Mouse (Mus musculus) testis, adult 2 months (tissue): ENCODE measurements at regions not wholly inside any gene's neighbourhood (a gene's known extent, or its start where the extent isn't known, plus 50 kb on each side); places are given as distances from the start of the nearest gene placed in this dataset.

ENCODE experiments used
- H3K27ac ChIP-seq: fragments of 200-500 bp; 2 replicates; pipeline ENCODE4 v1.5.1; 2012; ENCODE audit warnings: low read depth, low read length; ENCODE audit not compliant: control insufficient read depth, insufficient read depth
- H3K27me3 ChIP-seq: fragments of 200-500 bp; 2 replicates; pipeline ENCODE4 v1.6.1; 2012; ENCODE audit warnings: mild to moderate bottlenecking, low read length, moderate library complexity; ENCODE audit not compliant: control insufficient read depth, insufficient read depth
- H3K36me3 ChIP-seq: fragments of 200-500 bp; 2 replicates; pipeline ENCODE4 v1.6.1; 2012; ENCODE audit warnings: mild to moderate bottlenecking, low read length; ENCODE audit not compliant: control insufficient read depth, insufficient read depth
- H3K4me1 ChIP-seq: fragments of 200-500 bp; 2 replicates; pipeline ENCODE4 v1.6.1; 2012; ENCODE audit warnings: low read length; ENCODE audit not compliant: control insufficient read depth, insufficient read depth
- H3K4me3 ChIP-seq: fragments of 200-500 bp; 2 replicates; pipeline ENCODE4 v1.5.1; 2012; ENCODE audit warnings: low read depth, mild to moderate bottlenecking, low read length, moderate library complexity, mixed read lengths; ENCODE audit not compliant: control insufficient read depth
- CTCF ChIP-seq: fragments of 200-500 bp; IDR thresholded peaks from 2 replicates; pipeline ENCODE4 v1.5.1; 2012; ENCODE audit warnings: low read depth, mild to moderate bottlenecking, inconsistent platforms, low read length, moderate library complexity; ENCODE audit not compliant: control insufficient read depth, insufficient read depth, insufficient replicate concordance
- POLR2A ChIP-seq: fragments of 200-500 bp; IDR thresholded peaks from 2 replicates; pipeline ENCODE4 v1.6.1; 2012; ENCODE audit warnings: low read depth, mild to moderate bottlenecking, inconsistent platforms, low read length, moderate library complexity; ENCODE audit not compliant: control insufficient read depth

GRCm38 (mm10) chr10:19441807-19442206, 85.5 kb downstream of the Olig3 start:
- H3K27me3 ChIP-seq, result no peaks in the 10 kb centered on the region
- no peak overlapping the region for H3K27ac ChIP-seq
- no peak overlapping the region for H3K4me3 ChIP-seq
- TF ChIP-seq CTCF (no peak), POLR2A (no peak)
- no peaks in the 10 kb centered on the region for H3K36me3 ChIP-seq
- peaks cover 3% of the 10 kb centered on the region; the same call in 1 of the 2 replicates for H3K4me1 ChIP-seq

GRCm38 (mm10) chr10:19443516-19443915, 87.2 kb downstream of the Olig3 start:
- no peaks in the 10 kb centered on the region for H3K27me3 ChIP-seq
- TF ChIP-seq POLR2A, result no peak
- no peak for TF ChIP-seq CTCF

GRCm38 (mm10) chr10:19448838-19449559, 92.7 kb downstream of the Olig3 start:
- no peak overlapping the region for H3K27ac ChIP-seq

More at GRCm38 (mm10) chr10:19443516-19443915, 87.2 kb downstream of the Olig3 start:
- H3K4me1 ChIP-seq, result peaks cover 3% of the 10 kb centered on the region; the same call in 1 of the 2 replicates
- H3K36me3 ChIP-seq, result no peaks in the 10 kb centered on the region
- H3K27ac ChIP-seq, result no peak overlapping the region
- no peak overlapping the region for H3K4me3 ChIP-seq

GRCm38 (mm10) chr10:19459053-19459452, 102.7 kb downstream of the Olig3 start:
- Histone ChIP-seq H3K27ac (no peak overlapping the region), H3K4me3 (no peak overlapping the region), H3K4me1 (no peaks in the 10 kb centered on the region), H3K36me3 (no peaks in the 10 kb centered on the region), H3K27me3 (no peaks in the 10 kb centered on the region)
- no peak for TF ChIP-seq CTCF
- TF ChIP-seq POLR2A, result no peak

More at GRCm38 (mm10) chr10:19448838-19449559, 92.7 kb downstream of the Olig3 start:
- no peaks in the 10 kb centered on the region for H3K4me1 ChIP-seq
- no peak overlapping the region for H3K4me3 ChIP-seq
- no peaks in the 10 kb centered on the region for H3K36me3 ChIP-seq
- TF ChIP-seq CTCF (no peak), POLR2A (no peak)
- H3K27me3 ChIP-seq, result no peaks in the 10 kb centered on the region

GRCm38 (mm10) chr10:19459709-19460108, 103.4 kb downstream of the Olig3 start:
- no peak overlapping the region for H3K27ac ChIP-seq
- H3K27me3 ChIP-seq, result no peaks in the 10 kb centered on the region
- H3K36me3 ChIP-seq, result no peaks in the 10 kb centered on the region
- no peaks in the 10 kb centered on the region for H3K4me1 ChIP-seq
- H3K4me3 ChIP-seq, result no peak overlapping the region
- TF ChIP-seq POLR2A (no peak), CTCF (no peak)

GRCm38 (mm10) chr10:19460164-19460563, 103.8 kb downstream of the Olig3 start:
- Histone ChIP-seq H3K27ac (no peak overlapping the region), H3K27me3 (no peaks in the 10 kb centered on the region)

GRCm38 (mm10) chr10:19463800-19464199, 107.5 kb downstream of the Olig3 start:
- H3K4me1 ChIP-seq, result no peaks in the 10 kb centered on the region
- no peaks in the 10 kb centered on the region for H3K27me3 ChIP-seq
- H3K4me3 ChIP-seq, result no peak overlapping the region
- H3K36me3 ChIP-seq, result no peaks in the 10 kb centered on the region
- TF ChIP-seq POLR2A (no peak), CTCF (no peak)
- H3K27ac ChIP-seq, result no peak overlapping the region

More at GRCm38 (mm10) chr10:19460164-19460563, 103.8 kb downstream of the Olig3 start:
- Histone ChIP-seq H3K4me3 (no peak overlapping the region), H3K4me1 (no peaks in the 10 kb centered on the region), H3K36me3 (no peaks in the 10 kb centered on the region)
- TF ChIP-seq CTCF (no peak), POLR2A (no peak)

GRCm38 (mm10) chr10:19464504-19464903, 108.2 kb downstream of the Olig3 start:
- Histone ChIP-seq H3K36me3 (no peaks in the 10 kb centered on the region), H3K27me3 (no peaks in the 10 kb centered on the region), H3K4me3 (no peak overlapping the region), H3K4me1 (no peaks in the 10 kb centered on the region), H3K27ac (no peak overlapping the region)
- TF ChIP-seq CTCF (no peak), POLR2A (no peak)
